ENCODE assay signal across 9 mouse cellular contexts in the genomic region with DNA sequence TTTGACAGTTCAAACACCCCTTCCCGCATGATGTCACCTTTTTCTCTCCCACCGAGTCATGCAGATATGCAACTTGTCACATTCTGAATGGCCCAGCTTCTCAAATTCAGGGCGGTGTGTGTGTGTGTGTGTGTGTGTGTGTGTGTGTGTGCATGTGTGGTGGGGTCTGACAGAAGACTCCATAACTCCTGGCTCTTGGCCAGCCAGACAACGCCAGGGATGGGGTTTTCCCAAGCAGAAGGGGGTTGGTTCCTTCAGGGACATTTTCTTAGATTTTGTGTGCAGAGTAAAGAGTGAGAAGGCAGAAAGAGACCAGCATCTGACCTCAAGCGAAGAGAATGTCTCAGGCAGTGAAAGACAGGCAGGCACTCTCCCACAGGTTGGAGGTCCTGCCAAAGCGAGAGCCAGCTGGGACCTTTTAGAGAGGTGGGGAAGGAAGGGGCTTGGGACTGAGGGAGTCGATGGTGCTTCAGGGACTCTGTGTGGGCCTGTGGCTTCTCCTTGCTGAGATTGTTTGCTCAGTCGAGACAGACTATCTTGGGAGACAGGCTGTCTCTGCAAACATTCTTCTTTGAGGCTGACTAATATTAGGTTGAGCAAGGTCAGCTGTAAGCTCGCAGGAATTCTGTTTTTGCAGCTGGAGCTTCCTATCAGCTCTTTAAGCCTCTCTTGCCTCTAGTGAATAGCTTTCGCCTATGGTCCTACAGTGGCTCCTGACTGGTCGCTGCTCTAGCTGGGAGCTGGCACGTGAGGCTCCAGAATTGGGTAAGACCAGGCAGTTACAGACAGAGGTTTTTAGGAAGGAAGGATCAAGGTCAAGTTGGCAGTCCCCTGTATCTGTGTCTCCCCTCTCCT. TPM values are rescaled to one million over a fixed set of nuclear protein-coding genes. Genes with fewer than 3 reads are reported as not detected.
DNase-seq lines count a peak whose midpoint lies in the region; ATAC-seq lines count a peak whose summit lies in the region.
"Had no signal": no experiment of that assay in that cellular context is flagged by ENCODE, and none has a peak within 500 bp of the region (broad histone marks: within the 10 kb centered on the region; RNA-seq: fewer than 3 reads in every experiment).

No protein-coding gene starts in this region.

- H3K4me3 ChIP-seq in hindbrain, embryonic 12.5 days: no peak overlapping the region
- H3K4me3 ChIP-seq in hindbrain, embryonic 14.5 days (replicated peaks; ENCODE audit: low read length): no peak overlapping the region
- H3K4me3 ChIP-seq in midbrain, embryonic 14.5 days (replicated peaks; ENCODE audit: low read depth, low read length): no peak overlapping the region
- no peak overlapping the region for H3K4me3 ChIP-seq in midbrain, embryonic 11.5 days (ENCODE audit: low read depth, low read length)
- H3K4me3 ChIP-seq in heart, embryonic 13.5 days: no peak overlapping the region
- H3K4me3 ChIP-seq: liver, embryonic 13.5 days had no signal

- H3K27ac ChIP-seq in hindbrain, embryonic 12.5 days: peak overlapping the region; percentile 35; the same call in 1 of the 2 replicates
- no peak overlapping the region for H3K27ac ChIP-seq in hindbrain, embryonic 14.5 days
- H3K27ac ChIP-seq in midbrain, embryonic 14.5 days (replicated peaks; ENCODE audit: low read depth, low read length): no peak overlapping the region
- no peak overlapping the region for H3K27ac ChIP-seq in midbrain, embryonic 11.5 days (ENCODE audit: low read depth, low read length)
- H3K27ac ChIP-seq in heart, embryonic 13.5 days (replicated peaks): peak overlapping the region; percentile 79
- H3K27ac ChIP-seq: liver, embryonic 13.5 days had no signal

- H3K9me3 ChIP-seq in hindbrain, embryonic 12.5 days (replicated peaks): no peaks in the 10 kb centered on the region
- H3K9me3 ChIP-seq in hindbrain, embryonic 14.5 days (ENCODE audit: control insufficient read depth, low read length): no peaks in the 10 kb centered on the region
- no peaks in the 10 kb centered on the region for H3K9me3 ChIP-seq in midbrain, embryonic 14.5 days (ENCODE audit: control insufficient read depth, low read length)
- H3K9me3 ChIP-seq in midbrain, embryonic 11.5 days (ENCODE audit: control insufficient read depth, low read length): no peaks in the 10 kb centered on the region
- no peaks in the 10 kb centered on the region for H3K9me3 ChIP-seq in heart, embryonic 13.5 days
- H3K9me3 ChIP-seq: liver, embryonic 13.5 days had no signal

- no peak overlapping the region for H3K9ac ChIP-seq in hindbrain, embryonic 12.5 days
- H3K9ac ChIP-seq in hindbrain, embryonic 14.5 days: no peak overlapping the region
- no peak overlapping the region for H3K9ac ChIP-seq in midbrain, embryonic 14.5 days (replicated peaks; ENCODE audit: low read length)
- no peak overlapping the region for H3K9ac ChIP-seq in midbrain, embryonic 11.5 days (ENCODE audit: low read length)
- 0 out of 2 replicates have a peak overlapping the region, but pooled peaks have one; percentile 5 for H3K9ac ChIP-seq in heart, embryonic 13.5 days
- H3K9ac ChIP-seq: liver, embryonic 13.5 days had no signal

- peaks cover 26% of the 10 kb centered on the region for H3K4me1 ChIP-seq in hindbrain, embryonic 12.5 days
- H3K4me1 ChIP-seq in hindbrain, embryonic 14.5 days (replicated peaks; ENCODE audit: control insufficient read depth, insufficient read depth, low read length): peaks cover 23% of the 10 kb centered on the region
- H3K4me1 ChIP-seq in midbrain, embryonic 14.5 days (ENCODE audit: control insufficient read depth, insufficient read depth, low read length): peaks cover 26% of the 10 kb centered on the region
- H3K4me1 ChIP-seq in midbrain, embryonic 11.5 days (ENCODE audit: control insufficient read depth, insufficient read depth, low read length): peaks cover 14% of the 10 kb centered on the region
- H3K4me1 ChIP-seq in heart, embryonic 13.5 days: peaks cover 21% of the 10 kb centered on the region
- H3K4me1 ChIP-seq: liver, embryonic 13.5 days had no signal

- no peaks in the 10 kb centered on the region for H3K36me3 ChIP-seq in hindbrain, embryonic 12.5 days
- H3K36me3 ChIP-seq in hindbrain, embryonic 14.5 days (replicated peaks; ENCODE audit: control insufficient read depth, insufficient read depth): no peaks in the 10 kb centered on the region
- no peaks in the 10 kb centered on the region for H3K36me3 ChIP-seq in midbrain, embryonic 14.5 days (ENCODE audit: control insufficient read depth, insufficient read depth, low read length)
- no peaks in the 10 kb centered on the region for H3K36me3 ChIP-seq in midbrain, embryonic 11.5 days (ENCODE audit: control insufficient read depth, insufficient read depth, low read length)
- H3K36me3 ChIP-seq in heart, embryonic 13.5 days: no peaks in the 10 kb centered on the region
- H3K36me3 ChIP-seq: liver, embryonic 13.5 days had no signal

- no peak overlapping the region for H3K4me2 ChIP-seq in hindbrain, embryonic 12.5 days (replicated peaks)
- H3K4me2 ChIP-seq in hindbrain, embryonic 14.5 days (replicated peaks): no peak overlapping the region
- no peak overlapping the region for H3K4me2 ChIP-seq in midbrain, embryonic 14.5 days (ENCODE audit: low read length)
- H3K4me2 ChIP-seq in midbrain, embryonic 11.5 days: no peak overlapping the region
- peak overlapping the region; percentile 16 for H3K4me2 ChIP-seq in heart, embryonic 13.5 days
- H3K4me2 ChIP-seq: liver, embryonic 13.5 days had no signal

- 57% methylated on average over 12 of the region's 12 CpGs for WGBS in hindbrain, embryonic 12.5 days
- 68% methylated on average over 12 of the region's 12 CpGs for WGBS in hindbrain, embryonic 14.5 days
- WGBS in midbrain, embryonic 14.5 days: 62% methylated on average over 12 of the region's 12 CpGs
- 67% methylated on average over 12 of the region's 12 CpGs for WGBS in midbrain, embryonic 11.5 days
- WGBS in heart, embryonic 13.5 days: 20% methylated on average over 12 of the region's 12 CpGs

- no peak for ATAC-seq in hindbrain, embryonic 12.5 days (ENCODE audit: low FRiP score)
- no peak for ATAC-seq in hindbrain, embryonic 14.5 days (ENCODE audit: low FRiP score)
- no peak for ATAC-seq in midbrain, embryonic 14.5 days (ENCODE audit: low FRiP score, low TSS enrichment)
- ATAC-seq in midbrain, embryonic 11.5 days (ENCODE audit: low FRiP score): no peak
- no peak for ATAC-seq in heart, embryonic 13.5 days (ENCODE audit: extremely low read depth, insufficient number of reproducible peaks, low FRiP score, low TSS enrichment)

- H3K27me3 ChIP-seq in hindbrain, embryonic 12.5 days: no peaks in the 10 kb centered on the region
- no peaks in the 10 kb centered on the region for H3K27me3 ChIP-seq in hindbrain, embryonic 14.5 days (ENCODE audit: control insufficient read depth, insufficient read depth, low read length)
- no peaks in the 10 kb centered on the region for H3K27me3 ChIP-seq in midbrain, embryonic 14.5 days (ENCODE audit: control insufficient read depth, insufficient read depth, low read length)
- H3K27me3 ChIP-seq in midbrain, embryonic 11.5 days (ENCODE audit: control insufficient read depth, insufficient read depth, low read length): no peaks in the 10 kb centered on the region
- peaks cover 7% of the 10 kb centered on the region; the same call in 1 of the 2 replicates for H3K27me3 ChIP-seq in heart, embryonic 13.5 days (replicated peaks)
- H3K27me3 ChIP-seq: liver, embryonic 13.5 days had no signal

- DNase-seq in hindbrain, embryonic 14.5 days (ENCODE audit: low spot score): no peak
- DNase-seq in midbrain, embryonic 14.5 days: peak; percentile 15
- no peak for DNase-seq in midbrain, embryonic 11.5 days (ENCODE audit: low spot score, missing footprints)
- DNase-seq in yolk sac, embryonic 10.5 days (ENCODE audit: low spot score): peak; percentile 58
- no peak for DNase-seq in frontal cortex, postnatal 36 days (ENCODE audit: low spot score in 2 of 2)
- DNase-seq in c-Kit-positive CD71-positive TER-119-positive erythroid progenitor cells, embryonic 14.5 days (ENCODE audit: low spot score): no peak
- DNase-seq: liver, embryonic 13.5 days had no signal

RNA-seq across cellular contexts. Expression of gene Resp18, which starts 14.5 kb away (rescaled TPM):
- 50.0 and 56.8 TPM in 2 replicates for polyA plus RNA-seq in hindbrain, embryonic 12.5 days (2016; fragmentation: Nextera tagmentation; extraction: Ambion mirVana)
- 232 and 253 TPM in 2 replicates for polyA plus RNA-seq in hindbrain, embryonic 14.5 days (2014; fragmentation: Nextera tagmentation; extraction: Ambion mirVana)
- 116 and 164 TPM in 2 replicates for polyA plus RNA-seq in midbrain, embryonic 14.5 days (2014; fragmentation: Nextera tagmentation; extraction: Ambion mirVana)
- polyA plus RNA-seq in midbrain, embryonic 11.5 days (2014; fragmentation: Nextera tagmentation; extraction: Ambion mirVana): 28.5 and 34.8 TPM in 2 replicates
- polyA plus RNA-seq in heart, embryonic 13.5 days (2015; fragmentation: Nextera tagmentation; extraction: Ambion mirVana): 0.75 TPM in 1 of 2 replicates, not detected in the other
- polyA plus RNA-seq: liver, embryonic 13.5 days had no signal

RNA-seq across cellular contexts. Expression of gene Dnpep, which starts 25.1 kb away (rescaled TPM):
- 173 and 175 TPM in 2 replicates for polyA plus RNA-seq in hindbrain, embryonic 12.5 days (2016; fragmentation: Nextera tagmentation; extraction: Ambion mirVana)
- 132 and 141 TPM in 2 replicates for polyA plus RNA-seq in hindbrain, embryonic 14.5 days (2014; fragmentation: Nextera tagmentation; extraction: Ambion mirVana)
- 146 and 152 TPM in 2 replicates for polyA plus RNA-seq in midbrain, embryonic 14.5 days (2014; fragmentation: Nextera tagmentation; extraction: Ambion mirVana)
- polyA plus RNA-seq in midbrain, embryonic 11.5 days (2014; fragmentation: Nextera tagmentation; extraction: Ambion mirVana): 149 TPM in 2 replicates
- polyA plus RNA-seq in heart, embryonic 13.5 days (2015; fragmentation: Nextera tagmentation; extraction: Ambion mirVana): 115 and 121 TPM in 2 replicates

RNA-seq across cellular contexts. Expression of gene Ptprn, which starts 28.4 kb away (rescaled TPM):
- 11.7 and 12.6 TPM in 2 replicates for polyA plus RNA-seq in hindbrain, embryonic 12.5 days (2016; fragmentation: Nextera tagmentation; extraction: Ambion mirVana)
- 26.1 and 34.8 TPM in 2 replicates for polyA plus RNA-seq in hindbrain, embryonic 14.5 days (2014; fragmentation: Nextera tagmentation; extraction: Ambion mirVana)
- 16.6 and 19.3 TPM in 2 replicates for polyA plus RNA-seq in midbrain, embryonic 14.5 days (2014; fragmentation: Nextera tagmentation; extraction: Ambion mirVana)
- polyA plus RNA-seq in midbrain, embryonic 11.5 days (2014; fragmentation: Nextera tagmentation; extraction: Ambion mirVana): 4.2 and 4.4 TPM in 2 replicates
- polyA plus RNA-seq in heart, embryonic 13.5 days (2015; fragmentation: Nextera tagmentation; extraction: Ambion mirVana): 0.40 and 0.87 TPM in 2 replicates

RNA-seq across cellular contexts. Expression of gene Dnajb2, which starts 56.5 kb away (rescaled TPM):
- polyA plus RNA-seq in hindbrain, embryonic 12.5 days (2016; fragmentation: Nextera tagmentation; extraction: Ambion mirVana): 54.6 and 55.2 TPM in 2 replicates
- 39.5 and 45.2 TPM in 2 replicates for polyA plus RNA-seq in hindbrain, embryonic 14.5 days (2014; fragmentation: Nextera tagmentation; extraction: Ambion mirVana)
- 29.5 and 38.3 TPM in 2 replicates for polyA plus RNA-seq in midbrain, embryonic 14.5 days (2014; fragmentation: Nextera tagmentation; extraction: Ambion mirVana)
- 15.9 and 18.1 TPM in 2 replicates for polyA plus RNA-seq in midbrain, embryonic 11.5 days (2014; fragmentation: Nextera tagmentation; extraction: Ambion mirVana)
- polyA plus RNA-seq in heart, embryonic 13.5 days (2015; fragmentation: Nextera tagmentation; extraction: Ambion mirVana): 30.5 and 32.6 TPM in 2 replicates

Comparison
In these comparisons a context has a peak if more than half of its experiments do, and no peak if none do; other contexts are left out.
1. H3K27ac ChIP-seq: peak in hindbrain, embryonic 12.5 days (single experiment) and heart, embryonic 13.5 days (single experiment); none in hindbrain, embryonic 14.5 days (single experiment), midbrain, embryonic 14.5 days (single experiment) and midbrain, embryonic 11.5 days (single experiment).
2. DNase-seq: peak in midbrain, embryonic 14.5 days (single experiment) and yolk sac, embryonic 10.5 days (single experiment); none in hindbrain, embryonic 14.5 days (single experiment), midbrain, embryonic 11.5 days (single experiment), frontal cortex, postnatal 36 days (0 of 2) and c-Kit-positive CD71-positive TER-119-positive erythroid progenitor cells, embryonic 14.5 days (single experiment).
3. RNA of gene Resp18, which starts 14.5 kb away (polyA plus RNA-seq): 232 to 253 TPM in hindbrain, embryonic 14.5 days, 116 to 164 TPM in midbrain, embryonic 14.5 days, 50.0 to 56.8 TPM in hindbrain, embryonic 12.5 days and 28.5 to 34.8 TPM in midbrain, embryonic 11.5 days; 0.75 TPM in heart, embryonic 13.5 days; every median in the first group is over 10 times any median in the second.